Mouse (Mus musculus) heart, embryonic 13.5 days (tissue): ENCODE results near the gene Phpt1. TPM values are rescaled to one million over a fixed set of nuclear protein-coding genes. Genes with fewer than 3 reads are reported as not detected.

Source experiments
- ATAC-seq: fragments of 200-750 bp; cut with Nextera tagmentation; 2 replicates; pipeline ENCODE4 v1.8.0; 2017; ENCODE audit warnings: moderate TSS enrichment; ENCODE audit not compliant: insufficient number of reproducible peaks, low FRiP score, low TSS enrichment; ENCODE audit errors: extremely low read depth
- H3K27ac ChIP-seq: fragments of 300-500 bp; sonication (generic); replicated peaks from 2 replicates; pipeline ENCODE4 v1.5.1; 2015; ENCODE audit warnings: moderate library complexity, mild to moderate bottlenecking, inconsistent platforms
- H3K27me3 ChIP-seq: fragments of 300-500 bp; sonication (generic); replicated peaks from 2 replicates; pipeline ENCODE4 v1.6.1; 2015; ENCODE audit warnings: mild to moderate bottlenecking, inconsistent platforms
- H3K36me3 ChIP-seq: fragments of 300-500 bp; sonication (generic); 2 replicates; pipeline ENCODE4 v1.6.1; 2015; ENCODE audit warnings: mild to moderate bottlenecking, inconsistent platforms
- H3K4me1 ChIP-seq: fragments of 300-500 bp; sonication (generic); 2 replicates; pipeline ENCODE4 v1.6.1; 2015; ENCODE audit warnings: inconsistent platforms
- H3K4me2 ChIP-seq: fragments of 300-500 bp; sonication (generic); 2 replicates; pipeline ENCODE4 v1.6.1; 2015; ENCODE audit warnings: inconsistent platforms, mild to moderate bottlenecking, moderate library complexity
- H3K4me3 ChIP-seq: fragments of 300-500 bp; sonication (generic); 2 replicates; pipeline ENCODE4 v1.5.1; 2015; ENCODE audit warnings: moderate library complexity, mild to moderate bottlenecking, inconsistent platforms
- H3K9ac ChIP-seq: fragments of 300-500 bp; sonication (generic); 2 replicates; pipeline ENCODE4 v1.6.1; 2015; ENCODE audit warnings: inconsistent platforms, mild to moderate bottlenecking, moderate library complexity
- H3K9me3 ChIP-seq: fragments of 300-500 bp; sonication (generic); 2 replicates; pipeline ENCODE4 v1.6.1; 2016; ENCODE audit warnings: inconsistent platforms
- WGBS: fragments of 180-500 bp; shearing (Covaris S2); methylation state at CpG from one replicate; pipeline ENCODE4 v1.1.7; 2015; ENCODE audit warnings: mixed read lengths; 5-methylcytosine and 5-hydroxymethylcytosine counted together
- polyA plus RNA-seq: library from polyadenylated mRNA; unstranded; fragments of >200 nt; fragmentation: Nextera tagmentation; extraction: Ambion mirVana; gene quantifications from 2 replicates; pipeline ENCODE4 v1.2.1, GENCODE M21; 2015

Phpt1 gene
- polyA plus RNA-seq, 1 experiment from 2014 or later = 177 TPM

GRCm38 (mm10) chr2:25575432-25576027 lies 506 bp upstream of the Phpt1 start:
- peaks cover 49% of the 10 kb centered on the region for H3K27me3 ChIP-seq
- peaks cover 19% of the 10 kb centered on the region for H3K36me3 ChIP-seq
- H3K9me3 ChIP-seq = no peaks in the 10 kb centered on the region
- H3K9ac ChIP-seq = peak overlapping the region; percentile 86
- WGBS = 12% methylated on average over 21 of the region's 21 CpGs
- no peak for ATAC-seq
- peak overlapping the region; percentile 90 for H3K4me2 ChIP-seq
- peaks cover 59% of the 10 kb centered on the region for H3K4me1 ChIP-seq
- H3K27ac ChIP-seq = peak overlapping the region; percentile 90
- H3K4me3 ChIP-seq = peak overlapping the region; percentile 71

GRCm38 (mm10) chr2:25574136-25574535 lies 888 bp downstream of the Phpt1 start:
- ATAC-seq = no peak
- H3K4me2 ChIP-seq = peak overlapping the region; percentile 90
- WGBS = 10% methylated on average over 11 of the region's 11 CpGs
- peaks cover 35% of the 10 kb centered on the region for H3K27me3 ChIP-seq
- H3K9me3 ChIP-seq = no peaks in the 10 kb centered on the region
- H3K27ac ChIP-seq = peak overlapping the region; percentile 90
- H3K36me3 ChIP-seq = peaks cover 33% of the 10 kb centered on the region
- peaks cover 50% of the 10 kb centered on the region for H3K4me1 ChIP-seq
- peak overlapping the region; percentile 86 for H3K9ac ChIP-seq
- peak overlapping the region; percentile 71 for H3K4me3 ChIP-seq

GRCm38 (mm10) chr2:25573068-25573467 lies 2.0 kb downstream of the Phpt1 start:
- Histone ChIP-seq H3K4me2 (peak overlapping the region; percentile 90), H3K27me3 (peaks cover 24% of the 10 kb centered on the region), H3K4me3 (peak overlapping the region; percentile 71), H3K9ac (peak overlapping the region; percentile 86), H3K4me1 (peaks cover 39% of the 10 kb centered on the region), H3K9me3 (no peaks in the 10 kb centered on the region), H3K27ac (no peak overlapping the region), H3K36me3 (peaks cover 44% of the 10 kb centered on the region)
- ATAC-seq = no peak
- 93% methylated on average over 2 of the region's 2 CpGs for WGBS

- WGBS = 74% methylated on average over 4 of the region's 4 CpGs
Observed at GRCm38 (mm10) chr2:25571221-25571620, 3.8 kb downstream of the Phpt1 start.

GRCm38 (mm10) chr2:25569323-25569722 lies 5.7 kb downstream of the Phpt1 start:
- Histone ChIP-seq H3K9ac (no peak overlapping the region), H3K4me3 (no peak overlapping the region), H3K27ac (no peak overlapping the region), H3K36me3 (peaks cover 71% of the 10 kb centered on the region), H3K9me3 (no peaks in the 10 kb centered on the region), H3K4me1 (peaks cover 17% of the 10 kb centered on the region), H3K4me2 (no peak overlapping the region), H3K27me3 (no peaks in the 10 kb centered on the region)
- whole genome bisulfite sequencing = 94% methylated on average over 3 of the region's 3 CpGs
- ATAC-seq = no peak

More at GRCm38 (mm10) chr2:25571221-25571620, 3.8 kb downstream of the Phpt1 start:
- Histone ChIP-seq H3K4me2 (no peak overlapping the region), H3K27me3 (peaks cover 6% of the 10 kb centered on the region), H3K36me3 (peaks cover 52% of the 10 kb centered on the region), H3K9me3 (no peaks in the 10 kb centered on the region), H3K4me3 (no peak overlapping the region), H3K27ac (no peak overlapping the region), H3K4me1 (peaks cover 26% of the 10 kb centered on the region), H3K9ac (no peak overlapping the region)
- ATAC-seq = no peak

GRCm38 (mm10) chr2:25568473-25569019 lies 6.5 kb downstream of the Phpt1 start:
- H3K27ac ChIP-seq = no peak overlapping the region
- H3K9ac ChIP-seq = no peak overlapping the region
- no peak overlapping the region for H3K4me2 ChIP-seq
- H3K27me3 ChIP-seq = no peaks in the 10 kb centered on the region
- H3K9me3 ChIP-seq = no peaks in the 10 kb centered on the region
- H3K4me1 ChIP-seq = peaks cover 10% of the 10 kb centered on the region
- 84% methylated on average over 6 of the region's 6 CpGs for WGBS
- no peak for ATAC-seq
- peaks cover 79% of the 10 kb centered on the region for H3K36me3 ChIP-seq
- no peak overlapping the region for H3K4me3 ChIP-seq

GRCm38 (mm10) chr2:25566558-25566957 lies 8.5 kb downstream of the Phpt1 start:
- Histone ChIP-seq H3K4me1 (no peaks in the 10 kb centered on the region; the same call in 1 of the 2 replicates), H3K4me3 (no peak overlapping the region), H3K27ac (no peak overlapping the region), H3K36me3 (peaks cover 87% of the 10 kb centered on the region), H3K27me3 (no peaks in the 10 kb centered on the region), H3K4me2 (no peak overlapping the region), H3K9ac (no peak overlapping the region), H3K9me3 (no peaks in the 10 kb centered on the region)
- 72% methylated on average over 6 of the region's 6 CpGs for WGBS
- 0 out of 2 replicates have a peak, but pooled peaks have one; percentile 16 for ATAC-seq

GRCm38 (mm10) chr2:25565741-25566140 lies 9.3 kb downstream of the Phpt1 start:
- ATAC-seq = no peak
- Histone ChIP-seq H3K4me1 (no peaks in the 10 kb centered on the region), H3K9me3 (no peaks in the 10 kb centered on the region), H3K36me3 (peaks cover 88% of the 10 kb centered on the region), H3K27ac (no peak overlapping the region), H3K27me3 (no peaks in the 10 kb centered on the region), H3K4me3 (no peak overlapping the region), H3K4me2 (no peak overlapping the region), H3K9ac (no peak overlapping the region)
- 84% methylated on average over 8 of the region's 8 CpGs for WGBS

GRCm38 (mm10) chr2:25561946-25562345 lies 13.1 kb downstream of the Phpt1 start:
- Histone ChIP-seq H3K4me3 (no peak overlapping the region), H3K27me3 (no peaks in the 10 kb centered on the region), H3K9ac (no peak overlapping the region), H3K27ac (no peak overlapping the region), H3K4me1 (peaks cover 16% of the 10 kb centered on the region), H3K4me2 (no peak overlapping the region), H3K9me3 (no peaks in the 10 kb centered on the region), H3K36me3 (peaks cover 65% of the 10 kb centered on the region)
- no peak for ATAC-seq
- WGBS = 71% methylated on average over 9 of the region's 9 CpGs

- no peak overlapping the region for H3K9ac ChIP-seq
- peaks cover 25% of the 10 kb centered on the region for H3K4me1 ChIP-seq
- ATAC-seq = no peak
- H3K27me3 ChIP-seq = no peaks in the 10 kb centered on the region
- no peak overlapping the region for H3K27ac ChIP-seq
- whole genome bisulfite sequencing = 81% methylated on average over 8 of the region's 8 CpGs
- no peaks in the 10 kb centered on the region for H3K9me3 ChIP-seq
- no peak overlapping the region for H3K4me3 ChIP-seq
- peaks cover 57% of the 10 kb centered on the region for H3K36me3 ChIP-seq
- H3K4me2 ChIP-seq = no peak overlapping the region
Observed at GRCm38 (mm10) chr2:25560551-25560950, 14.5 kb downstream of the Phpt1 start.

- ATAC-seq = no peak
- peaks cover 39% of the 10 kb centered on the region for H3K36me3 ChIP-seq
- H3K4me1 ChIP-seq = peaks cover 25% of the 10 kb centered on the region
- WGBS = 77% methylated on average over 6 of the region's 6 CpGs
- peak overlapping the region; percentile 99 for H3K9ac ChIP-seq
- H3K4me2 ChIP-seq = peak overlapping the region; percentile 86
- no peaks in the 10 kb centered on the region for H3K27me3 ChIP-seq
- H3K4me3 ChIP-seq = peak overlapping the region; percentile 99
- no peak overlapping the region for H3K27ac ChIP-seq
- no peaks in the 10 kb centered on the region for H3K9me3 ChIP-seq
Observed at GRCm38 (mm10) chr2:25558774-25559173, 16.2 kb downstream of the Phpt1 start.

- Histone ChIP-seq H3K27me3 (no peaks in the 10 kb centered on the region), H3K9me3 (no peaks in the 10 kb centered on the region), H3K4me3 (peak overlapping the region; percentile 99), H3K4me2 (peak overlapping the region; percentile 86), H3K27ac (peak overlapping the region; percentile 80), H3K9ac (peak overlapping the region; percentile 99), H3K36me3 (peaks cover 31% of the 10 kb centered on the region), H3K4me1 (peaks cover 25% of the 10 kb centered on the region)
- ATAC-seq = no peak; the same call in 1 of the 2 replicates
- 1% methylated on average over 24 of the region's 24 CpGs for WGBS
Observed at GRCm38 (mm10) chr2:25557964-25558360, 17.1 kb downstream of the Phpt1 start.
